Mouse (Mus musculus): Measurements from ENCODE around the gene Gm49322.
"Not testable (repeated sequence)": the region's sequence is repeated elsewhere in the genome, so short reads cannot be mapped to it uniquely, and the experiment has no call there.

Gene Gm49322

DNA sequence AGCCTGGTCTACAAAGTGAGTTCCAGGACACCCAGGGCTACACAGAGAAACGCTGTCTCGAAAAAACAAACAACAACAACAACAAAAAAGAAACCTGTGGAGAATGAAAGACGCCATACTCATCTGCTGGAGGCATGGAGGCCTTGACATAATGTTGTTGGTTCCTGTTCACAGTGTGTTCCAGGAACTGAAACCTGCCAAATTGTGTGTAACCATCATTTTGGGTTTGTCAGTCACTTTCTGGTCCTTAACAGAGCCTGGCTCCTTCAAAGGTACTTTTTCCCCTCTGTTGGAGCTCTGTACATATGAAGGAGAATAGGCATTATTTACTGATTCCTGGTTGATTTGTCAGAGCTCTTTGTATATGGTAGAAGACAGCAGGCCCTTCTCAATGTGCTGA, 6.1 kb downstream of the Gm49322 start:
- no peak for DNase-seq (ENCODE audit: low read depth)

DNA sequence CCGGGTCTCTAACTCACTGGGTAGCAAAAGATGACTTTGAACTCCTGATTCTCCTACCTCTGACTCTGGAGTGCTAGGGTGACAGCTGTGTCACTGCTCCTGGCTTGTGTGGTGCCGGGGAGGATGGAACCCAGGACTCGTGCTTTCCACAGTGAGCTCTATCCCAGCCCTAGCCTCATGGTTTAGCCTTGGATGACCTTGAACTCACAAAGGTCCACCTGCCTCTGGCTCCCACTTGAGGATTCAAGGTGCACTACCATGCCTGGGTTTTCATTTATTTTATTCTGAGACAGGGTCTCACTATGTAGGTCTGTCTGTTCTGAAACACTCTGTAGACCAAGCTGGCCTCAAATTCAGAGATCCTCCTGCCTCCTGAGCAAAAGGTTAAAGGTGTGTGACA, 8.0 kb downstream of the Gm49322 start:
- no peak for DNase-seq (ENCODE audit: low read depth)

GRCm38 (mm10) chr10:80614351-80614750, 8.5 kb downstream of the Gm49322 start:
- no peak for DNase-seq (ENCODE audit: low read depth)

DNA sequence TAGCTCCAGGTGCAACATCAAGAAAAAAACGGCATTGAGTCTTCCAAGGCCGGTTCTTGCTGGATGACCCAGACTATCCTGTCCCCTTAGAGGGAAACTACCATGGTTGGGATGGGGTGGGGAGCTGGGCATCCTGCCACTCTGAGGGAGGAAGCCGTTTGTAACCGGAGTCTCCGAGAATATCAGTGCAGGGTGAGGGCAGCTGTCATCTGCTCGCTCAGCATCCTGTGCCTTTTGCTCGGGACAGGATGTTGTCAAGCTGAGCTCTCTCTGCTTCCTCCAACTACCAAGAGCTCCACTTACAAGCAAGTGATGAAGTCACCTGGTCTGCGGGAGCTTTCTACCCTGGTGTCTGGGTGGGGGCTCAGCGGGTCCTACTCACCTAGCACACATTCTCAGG, 12.4 kb downstream of the Gm49322 start:
- DNase-seq (ENCODE audit: low read depth): peak; percentile 88

DNA sequence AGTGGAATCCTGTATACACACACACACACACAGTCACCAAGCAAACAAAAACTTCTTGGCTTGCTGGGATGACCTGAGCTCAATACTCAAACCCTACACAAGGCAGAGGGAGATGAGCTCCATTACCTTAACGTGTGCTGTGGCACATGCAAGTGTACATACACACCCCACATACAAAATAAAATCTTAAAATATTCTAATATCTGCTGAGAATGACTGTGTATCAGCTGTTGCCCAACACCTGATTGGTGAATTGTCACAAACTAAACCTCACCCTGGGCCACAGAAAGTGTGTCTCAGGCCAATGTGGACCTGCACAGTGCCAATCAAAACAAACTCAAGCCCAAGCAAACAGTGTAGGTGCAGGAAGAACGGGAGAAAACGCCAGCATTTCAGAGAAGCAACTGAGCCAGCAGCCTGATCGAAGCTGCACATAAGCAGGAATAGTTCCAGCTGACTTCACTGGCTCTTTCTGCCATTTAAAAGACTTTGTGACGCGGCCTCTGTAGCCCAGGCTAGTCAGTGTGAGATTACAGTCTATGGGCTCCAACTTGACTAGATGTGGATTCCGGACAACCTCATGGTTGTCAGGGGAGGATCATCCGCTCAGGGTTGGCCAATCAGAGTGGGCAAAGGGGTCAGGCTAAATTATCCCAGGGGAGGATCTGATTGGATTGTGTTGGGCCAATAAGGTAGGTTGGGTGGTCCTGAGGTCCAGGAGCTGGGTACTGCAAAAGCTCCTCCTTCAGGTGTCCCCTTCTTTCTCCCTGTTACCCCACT, 13.8 kb downstream of the Gm49322 start:
- DNase-seq (ENCODE audit: low read depth): no peak

GRCm38 (mm10) chr10:80620365-80620764, 14.5 kb downstream of the Gm49322 start:
- no peak for DNase-seq (ENCODE audit: low read depth)

- DNase-seq (ENCODE audit: low read depth): no peak
Observed at GRCm38 (mm10) chr10:80620796-80621689, 15.2 kb downstream of the Gm49322 start.

- no peak for DNase-seq (ENCODE audit: low read depth)
Observed at GRCm38 (mm10) chr10:80621690-80621939, 15.8 kb downstream of the Gm49322 start.

DNA sequence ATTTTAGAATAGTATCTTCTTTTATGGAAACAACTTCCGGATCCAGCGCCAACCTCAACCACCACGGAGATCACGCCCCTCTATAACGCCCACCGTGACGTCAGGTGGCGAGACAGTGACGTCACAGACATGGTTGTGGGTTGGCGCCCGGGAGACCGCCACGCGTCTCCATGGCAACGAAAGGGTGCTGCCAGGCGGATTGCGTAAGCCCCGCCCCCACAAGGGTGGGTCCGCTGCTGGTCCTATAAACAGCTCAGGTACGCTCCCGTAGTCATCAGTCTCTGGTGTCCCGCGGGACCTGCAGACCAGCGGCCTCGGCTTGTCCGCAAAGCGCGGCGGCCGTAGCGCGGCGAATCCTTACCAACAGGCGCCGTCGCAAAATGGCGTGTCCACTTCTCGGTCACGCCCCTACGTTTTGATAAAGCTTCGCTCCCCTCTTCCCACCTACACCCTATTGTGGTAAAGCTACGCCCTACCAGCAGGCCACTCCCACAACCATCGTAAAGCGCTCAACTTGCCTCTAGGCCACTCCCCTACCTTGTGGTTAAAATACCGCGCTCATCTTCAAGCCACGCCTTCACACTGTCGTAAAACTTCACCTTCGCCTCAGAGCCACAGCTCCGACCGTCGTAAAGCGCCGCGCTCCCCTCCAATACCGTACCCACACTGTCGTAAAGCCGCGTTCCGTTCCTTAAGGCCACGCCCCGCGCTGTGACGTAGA, 16.3 kb downstream of the Gm49322 start:
- peak; percentile 100 for DNase-seq (ENCODE audit: low read depth)

DNA sequence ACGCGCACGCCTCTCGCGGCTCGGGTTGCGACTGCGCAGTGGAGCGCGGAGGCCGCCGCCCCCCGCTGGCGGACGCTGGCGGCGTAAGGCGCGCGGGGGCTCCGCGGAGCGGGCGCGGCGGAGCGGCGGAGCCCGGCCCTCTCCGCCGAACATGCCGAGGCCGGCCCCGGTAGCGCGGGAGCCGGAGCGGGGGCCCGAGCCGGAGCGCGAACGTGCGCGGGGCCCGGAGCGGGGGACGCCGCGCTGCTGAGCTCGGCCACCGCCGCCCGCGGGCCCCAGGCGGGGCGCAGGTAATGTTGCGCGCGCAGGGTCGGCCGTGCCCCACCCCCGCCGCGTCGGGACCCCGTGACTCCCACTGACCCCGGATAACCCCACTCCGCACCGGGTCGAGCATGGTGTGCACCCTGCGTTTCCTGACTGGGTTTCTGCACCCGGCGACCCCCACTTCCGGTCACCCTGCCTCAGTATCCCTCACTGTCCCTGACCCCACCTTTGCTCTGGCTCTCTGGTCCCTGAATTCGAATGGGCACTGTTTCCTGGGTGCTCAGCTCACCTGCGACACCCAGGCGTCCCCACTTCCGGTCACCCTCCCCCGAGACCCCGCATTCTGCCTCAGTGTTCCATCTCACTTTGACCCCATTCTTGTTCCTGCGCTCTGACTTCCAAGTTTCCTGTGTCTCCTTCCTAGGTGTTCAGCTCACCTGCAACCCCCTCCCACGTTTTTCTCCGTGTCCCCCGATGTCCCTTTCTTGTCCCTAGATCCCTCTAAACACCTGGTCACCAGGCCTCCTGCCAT, 17.0 kb downstream of the Gm49322 start, which contains the start of gene Csnk1g2:
TSS of gene Csnk1g2 (plus strand) at position 178 of the 796 bp plus-strand sequence.
- DNase-seq (ENCODE audit: low read depth): no peak

GRCm38 (mm10) chr10:80623457-80624191, 17.8 kb downstream of the Gm49322 start:
- DNase-seq (ENCODE audit: low read depth): peak; percentile 75

DNA sequence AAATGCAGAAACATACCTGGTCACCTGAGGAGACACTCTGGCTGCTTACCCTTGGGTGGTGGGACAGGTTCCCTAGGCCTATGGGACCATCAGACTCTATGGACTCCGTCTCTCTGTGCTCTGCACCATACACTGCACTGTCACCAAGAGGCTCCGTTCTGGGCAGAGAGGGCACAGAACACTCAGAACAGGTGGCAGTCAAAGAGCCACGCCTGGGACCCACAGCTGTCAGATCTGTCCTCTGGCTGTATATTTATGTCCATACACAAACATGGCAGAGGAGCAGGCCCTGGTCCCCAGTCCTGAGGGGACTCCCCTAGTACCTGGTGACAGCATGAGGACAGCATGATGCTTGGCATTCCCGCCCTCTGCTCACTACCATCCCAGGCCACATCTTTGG, 19.9 kb downstream of the Gm49322 start:
- no peak for DNase-seq (ENCODE audit: low read depth)

- DNase-seq (ENCODE audit: low read depth): no peak
Observed at GRCm38 (mm10) chr10:80627685-80628084, 21.9 kb downstream of the Gm49322 start.

GRCm38 (mm10) chr10:80628925-80629324, 23.1 kb downstream of the Gm49322 start:
- DNase-seq (ENCODE audit: low read depth): peak; percentile 66

DNA sequence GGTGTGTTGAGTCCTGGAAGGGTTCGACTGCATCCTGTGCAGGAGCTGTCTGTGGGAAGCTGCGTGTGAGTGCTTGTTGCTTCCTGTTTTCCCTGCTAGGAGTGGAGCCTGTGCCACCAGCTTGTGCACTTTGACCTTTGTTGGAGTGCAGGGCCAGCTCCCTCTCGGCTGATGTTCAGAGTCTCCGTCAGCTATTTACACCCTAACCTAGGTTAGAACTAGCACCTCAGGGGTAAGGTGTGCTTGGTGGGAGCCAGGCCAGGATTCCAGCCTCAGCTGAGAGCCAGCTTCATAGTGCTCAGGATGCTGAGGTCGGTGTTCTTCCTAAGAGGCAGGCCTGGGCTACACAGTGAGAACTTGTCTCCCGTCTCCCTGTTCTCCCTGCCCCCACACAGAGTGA, 29.5 kb downstream of the Gm49322 start:
- no peak for DNase-seq (ENCODE audit: low read depth)

- DNase-seq (ENCODE audit: low read depth): no peak
Observed at GRCm38 (mm10) chr10:80646936-80647335, 41.1 kb downstream of the Gm49322 start.

DNA sequence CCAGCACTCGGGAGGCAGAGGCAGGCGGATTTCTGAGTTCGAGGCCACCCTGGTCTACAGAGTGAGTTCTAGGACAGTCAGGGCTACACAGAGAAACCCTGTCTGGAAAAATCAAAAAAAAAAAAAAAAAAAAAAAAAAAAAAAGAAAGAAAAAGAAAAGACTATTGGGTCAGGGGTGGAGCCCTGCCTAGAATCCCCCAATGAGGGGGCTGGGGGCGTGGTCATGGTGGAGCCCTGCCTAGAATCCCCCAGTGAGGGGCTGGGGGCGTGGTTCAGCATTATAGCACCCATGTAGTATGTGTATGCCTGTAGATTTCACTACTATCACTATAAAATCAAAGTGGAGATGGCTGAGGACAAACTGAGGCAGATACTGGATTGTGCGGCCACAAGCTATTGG, 44.1 kb downstream of the Gm49322 start:
- DNase-seq (ENCODE audit: low read depth): not testable (repeated sequence)

- no peak for DNase-seq (ENCODE audit: low read depth)
Observed at GRCm38 (mm10) chr10:80650392-80650791, 44.6 kb downstream of the Gm49322 start.

DNA sequence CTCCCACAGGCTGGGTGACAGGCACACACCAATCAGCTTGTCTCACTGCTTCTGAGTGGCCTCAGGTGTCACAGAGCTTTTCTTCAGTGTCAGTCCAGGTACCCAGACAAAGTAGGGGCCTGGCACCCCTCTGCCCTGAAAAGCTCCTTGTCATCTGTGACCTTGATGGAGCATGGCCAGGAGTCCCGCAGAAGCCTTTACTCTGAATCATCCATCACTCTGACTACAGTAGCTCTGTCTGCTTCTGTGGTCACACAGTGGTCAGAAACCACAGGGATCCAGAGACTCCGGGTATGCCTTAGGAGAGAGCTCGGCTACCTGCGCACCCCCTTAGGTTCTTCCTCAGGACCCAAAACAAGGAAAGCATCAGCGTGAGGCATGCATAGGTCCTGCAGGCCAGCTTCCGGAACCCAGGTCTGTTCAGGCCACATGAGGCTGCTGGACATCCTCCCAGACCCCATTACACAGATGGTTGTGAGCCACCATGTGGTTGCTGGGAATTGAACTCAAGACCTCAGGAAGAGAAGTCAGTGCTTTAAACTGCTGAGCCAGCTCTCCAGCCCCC, 47.4 kb downstream of the Gm49322 start:
- no peak for DNase-seq (ENCODE audit: low read depth)

- no peak for DNase-seq (ENCODE audit: low read depth)
Observed at GRCm38 (mm10) chr10:80654866-80655265, 49.0 kb downstream of the Gm49322 start.

Data from naive thymus-derived CD4-positive, alpha-beta T cell, adult 2 months (primary cell).